Mouse (Mus musculus) stomach, embryonic 16.5 days (tissue): ENCODE data around the gene Tmed1. TPM values are rescaled to one million over a fixed set of nuclear protein-coding genes. Genes with fewer than 3 reads are reported as not detected.
"Not testable (repeated sequence)": the region's sequence is repeated elsewhere in the genome, so short reads cannot be mapped to it uniquely, and the experiment has no call there.

Experiments used
- ATAC-seq: fragments of 200-750 bp; cut with Nextera tagmentation; 2 replicates; pipeline ENCODE4 v1.8.0; 2017; ENCODE audit warnings: moderate number of reproducible peaks, moderate TSS enrichment; ENCODE audit not compliant: insufficient read depth, low FRiP score
- H3K27ac ChIP-seq: fragments of 300-500 bp; sonication (generic); 2 replicates; pipeline ENCODE4 v1.5.1; 2014; ENCODE audit warnings: low read length
- H3K27me3 ChIP-seq: fragments of 300-500 bp; sonication (generic); 2 replicates; pipeline ENCODE4 v1.6.1; 2014; ENCODE audit warnings: low read length, control low read depth, mixed read lengths; ENCODE audit not compliant: control insufficient read depth, insufficient read depth
- H3K36me3 ChIP-seq: fragments of 300-500 bp; sonication (generic); 2 replicates; pipeline ENCODE4 v1.6.1; 2014; ENCODE audit warnings: low read length; ENCODE audit not compliant: control insufficient read depth, insufficient read depth
- H3K4me1 ChIP-seq: fragments of 300-500 bp; sonication (generic); 2 replicates; pipeline ENCODE4 v1.6.1; 2014; ENCODE audit warnings: low read length, control low read depth, mixed read lengths; ENCODE audit not compliant: control insufficient read depth, insufficient read depth
- H3K4me2 ChIP-seq: fragments of 300-500 bp; sonication (generic); 2 replicates; pipeline ENCODE4 v1.6.1; 2014; ENCODE audit warnings: low read depth, low read length, mixed read lengths
- H3K4me3 ChIP-seq: fragments of 300-500 bp; sonication (generic); replicated peaks from 2 replicates; pipeline ENCODE4 v1.5.1; 2014; ENCODE audit warnings: mild to moderate bottlenecking, low read length
- H3K9ac ChIP-seq: fragments of 300-500 bp; sonication (generic); 2 replicates; pipeline ENCODE4 v1.6.1; 2014; ENCODE audit warnings: low read length
- H3K9me3 ChIP-seq: fragments of 300-500 bp; sonication (generic); replicated peaks from 2 replicates; pipeline ENCODE4 v1.6.1; 2016; ENCODE audit warnings: low read length, control low read depth; ENCODE audit not compliant: control insufficient read depth
- WGBS: fragments of 180-500 bp; shearing (Covaris S2); extraction: QIAGEN DNeasy Blood & Tissue Kit; methylation state at CpG from one replicate; pipeline ENCODE4 v1.1.7; 2014; 5-methylcytosine and 5-hydroxymethylcytosine counted together
- polyA plus RNA-seq: library from polyadenylated mRNA; unstranded; fragments of >200 nt; fragmentation: Nextera tagmentation; extraction: Ambion mirVana; gene quantifications from 2 replicates; pipeline ENCODE4 v1.2.1, GENCODE M21; 2015

The Tmed1 gene
- polyA plus RNA-seq, 1 experiment from 2014 or later: 78.5 TPM

- Histone ChIP-seq H3K27ac (no peak overlapping the region), H3K4me2 (no peak overlapping the region), H3K27me3 (no peaks in the 10 kb centered on the region), H3K4me3 (no peak overlapping the region), H3K9me3 (no peaks in the 10 kb centered on the region), H3K4me1 (no peaks in the 10 kb centered on the region), H3K36me3 (no peaks in the 10 kb centered on the region), H3K9ac (no peak overlapping the region)
- 65% methylated on average over 1 of the region's 1 CpGs for WGBS
- no peak for ATAC-seq
These were observed 17.9 kb upstream of the Tmed1 start for GRCm38 (mm10) chr9:21527917-21528324.

GRCm38 (mm10) chr9:21527100-21527801 is 17.2 kb upstream of the Tmed1 start:
- H3K27me3 ChIP-seq: no peaks in the 10 kb centered on the region
- H3K9me3 ChIP-seq: no peaks in the 10 kb centered on the region
- H3K4me1 ChIP-seq: no peaks in the 10 kb centered on the region
- 91% methylated on average over 2 of the region's 2 CpGs for WGBS
- H3K9ac ChIP-seq: no peak overlapping the region
- no peaks in the 10 kb centered on the region for H3K36me3 ChIP-seq
- no peak overlapping the region for H3K27ac ChIP-seq
- no peak overlapping the region for H3K4me3 ChIP-seq
- H3K4me2 ChIP-seq: no peak overlapping the region
- ATAC-seq: no peak

- Histone ChIP-seq H3K27me3 (no peaks in the 10 kb centered on the region), H3K4me3 (no peak overlapping the region), H3K4me2 (no peak overlapping the region), H3K27ac (no peak overlapping the region), H3K9me3 (no peaks in the 10 kb centered on the region), H3K36me3 (no peaks in the 10 kb centered on the region), H3K9ac (no peak overlapping the region), H3K4me1 (no peaks in the 10 kb centered on the region)
- ATAC-seq: no peak
- WGBS: 49% methylated on average over 3 of the region's 3 CpGs
These were observed 16.5 kb upstream of the Tmed1 start for GRCm38 (mm10) chr9:21526634-21526944.

- peak within 1 kb of the TSS; percentile 8; the same call in 1 of the 2 replicates for H3K9ac ChIP-seq
- H3K27me3 ChIP-seq: no peaks in the 10 kb centered on the region
- H3K4me2 ChIP-seq: no peak within 1 kb of the TSS
- H3K9me3 ChIP-seq: no peaks in the 10 kb centered on the region
- no peaks in the 10 kb centered on the region for H3K36me3 ChIP-seq
- WGBS: 48% methylated on average over 14 of the region's 14 CpGs
- peak within 1 kb of the TSS; percentile 2; the same call in 1 of the 2 replicates for H3K27ac ChIP-seq
- H3K4me3 ChIP-seq: no peak within 1 kb of the TSS
- H3K4me1 ChIP-seq: no peaks in the 10 kb centered on the region
- 0 out of 2 replicates have a peak, but pooled peaks have one; percentile 29 for ATAC-seq
These were observed 16.0 kb upstream of the Tmed1 start, which contains the start of gene AB124611 for GRCm38 (mm10) chr9:21525937-21526633. TSS of gene AB124611 (plus strand) at chr9:21526176.

GRCm38 (mm10) chr9:21525142-21525936 is 15.3 kb upstream of the Tmed1 start:
- H3K9ac ChIP-seq: no peak overlapping the region
- H3K27me3 ChIP-seq: no peaks in the 10 kb centered on the region
- no peaks in the 10 kb centered on the region for H3K4me1 ChIP-seq
- H3K36me3 ChIP-seq: no peaks in the 10 kb centered on the region
- no peak for ATAC-seq
- 70% methylated on average over 7 of the region's 7 CpGs for WGBS
- H3K27ac ChIP-seq: peak overlapping the region; percentile 2; the same call in 1 of the 2 replicates
- no peak overlapping the region for H3K4me3 ChIP-seq
- no peak overlapping the region for H3K4me2 ChIP-seq
- H3K9me3 ChIP-seq: no peaks in the 10 kb centered on the region

- not testable (repeated sequence) for H3K36me3 ChIP-seq, H3K4me2 ChIP-seq, ATAC-seq, H3K27ac ChIP-seq, H3K4me1 ChIP-seq, H3K27me3 ChIP-seq, H3K9me3 ChIP-seq, H3K4me3 ChIP-seq, H3K9ac ChIP-seq
- WGBS: 78% methylated on average over 6 of the region's 6 CpGs
These were observed 8.6 kb upstream of the Tmed1 start for GRCm38 (mm10) chr9:21518690-21519089.

GRCm38 (mm10) chr9:21517947-21518495 is 8.0 kb upstream of the Tmed1 start:
- Histone ChIP-seq H3K27ac (peak overlapping the region; percentile 55; the same call in 1 of the 2 replicates), H3K4me2 (no peak overlapping the region), H3K27me3 (no peaks in the 10 kb centered on the region), H3K9me3 (peaks cover 3% of the 10 kb centered on the region; the same call in 1 of the 2 replicates), H3K4me3 (no peak overlapping the region), H3K36me3 (no peaks in the 10 kb centered on the region), H3K9ac (peak overlapping the region; percentile 39; the same call in 1 of the 2 replicates), H3K4me1 (no peaks in the 10 kb centered on the region)
- WGBS: 56% methylated on average over 6 of the region's 6 CpGs
- ATAC-seq: no peak

GRCm38 (mm10) chr9:21513466-21513865 is 3.4 kb upstream of the Tmed1 start:
- H3K9ac ChIP-seq: no peak overlapping the region
- H3K4me2 ChIP-seq: no peak overlapping the region
- 96% methylated on average over 4 of the region's 4 CpGs for WGBS
- no peak for ATAC-seq
- H3K36me3 ChIP-seq: peaks cover 6% of the 10 kb centered on the region; the same call in 1 of the 2 replicates
- H3K4me3 ChIP-seq: no peak overlapping the region
- H3K27me3 ChIP-seq: no peaks in the 10 kb centered on the region
- peaks cover 11% of the 10 kb centered on the region for H3K4me1 ChIP-seq
- H3K9me3 ChIP-seq: peaks cover 3% of the 10 kb centered on the region; the same call in 1 of the 2 replicates
- no peak overlapping the region for H3K27ac ChIP-seq
